Mouse (Mus musculus) Patski (cell line): Measurements from ENCODE around the gene Lrrc61. TPM values are rescaled to one million over a fixed set of nuclear protein-coding genes. Genes with fewer than 3 reads are reported as not detected.

Experiments
- ATAC-seq: fragments of 100-300 bp; one replicate; pipeline ENCODE4 v1.8.0; 2021
- CTCF ChIA-PET: fragments of 350-600 bp; sonication (Branson Sonifier 250); formaldehyde crosslinking; loops from one replicate; lab custom pipeline; 2022; ENCODE audit warnings: inconsistent platforms; lab: Charles Lee
- POLR2A ChIA-PET: fragments of 350-600 bp; sonication (Branson Sonifier 250); formaldehyde crosslinking; loops from one replicate; lab custom pipeline; 2022; ENCODE audit warnings: antibody characterized with exemption, inconsistent platforms; lab: Charles Lee
- DNase-seq: peaks from one replicate; pipeline ENCODE4 v3.0.0-alpha.2; 2011; ENCODE audit warnings: low read depth, low spot score
- H3K27me3 ChIP-seq: fragments of 371-371 bp; one replicate; pipeline ENCODE4 v1.5.1; 2021
- CTCF ChIP-seq: fragments of 100-300 bp; IDR thresholded peaks from one replicate; pipeline ENCODE4 v1.5.1; 2021
- in situ Hi-C: fragments of 300-500 bp; cut with MboI; formaldehyde crosslinking; loops from 3 replicates; pipeline ENCODE4 v1.11.1; 2018; ENCODE audit warnings: low pct_unique_long_range_greater_than_20kb, mixed read lengths
- polyA plus RNA-seq: library from polyadenylated mRNA; unstranded; gene quantifications from one replicate; pipeline ENCODE4 v1.2.3, GENCODE M21; 2021

The Lrrc61 gene
- polyA plus RNA-seq, 1 experiment from 2014 or later = 21.5 TPM

- TF ChIP-seq CTCF = no peak
- DNase-seq = no peak
- in situ Hi-C loops = no loop called here
- ChIA-PET CTCF (no interaction called here), POLR2A (interaction anchor here (1.3 kb wide), 1 partner anchor 30 kb away, joined by 5 read pairs; the partner anchor contains the start of gene AI854703)
- ATAC-seq = no peak
- no peaks in the 10 kb centered on the region for H3K27me3 ChIP-seq
Observed at GRCm38 (mm10) chr6:48597233-48597625, 42.6 kb downstream of the Lrrc61 start.

GRCm38 (mm10) chr6:48600594-48600993 is 46.0 kb downstream of the Lrrc61 start:
- H3K27me3 ChIP-seq = no peaks in the 10 kb centered on the region
- ChIA-PET CTCF (interaction anchor here (1.0 to 1.6 kb wide), 3 partner anchors 18 to 171 kb away, joined by 3 to 6 read pairs (median 3); partner anchors contain the start of gene Gimap8), POLR2A (interaction anchor here (0.5 to 3.2 kb wide), 4 partner anchors 27 to 157 kb away, joined by 3 to 13 read pairs (median 4); partner anchors contain the start of gene AI854703)
- in situ Hi-C loops = no loop called here
- TF ChIP-seq CTCF = no peak
- DNase-seq (no peak), ATAC-seq (no peak)

- in situ Hi-C loops = no loop called here
- CTCF ChIA-PET = interaction anchor here (0.9 to 1.6 kb wide), 6 partner anchors 8 to 170 kb away, joined by 3 to 6 read pairs (median 3); partner anchors contain the start of genes Gimap8, Gm44965 and Repin1
- ATAC-seq (peak; percentile 96), DNase-seq (no peak)
- no peaks in the 10 kb centered on the region for H3K27me3 ChIP-seq
- POLR2A ChIA-PET = interaction anchor here (0.5 to 3.2 kb wide), 8 partner anchors 10 to 660 kb away, joined by 3 to 15 read pairs (median 4); partner anchors contain the start of gene AI854703
- TF ChIP-seq CTCF = no peak
Observed at GRCm38 (mm10) chr6:48601271-48602079, 46.9 kb downstream of the Lrrc61 start, which contains the start of gene Zfp775. Zfp775 (plus strand) TSS chr6:48602063.

GRCm38 (mm10) chr6:48602080-48602741 is 47.6 kb downstream of the Lrrc61 start:
- CTCF ChIA-PET = interaction anchor here (0.9 to 1.6 kb wide), 7 partner anchors 9 to 169 kb away, joined by 3 to 4 read pairs (median 3); partner anchors contain the start of genes Gimap8, Gm44965 and Repin1
- in situ Hi-C loops = no loop called here

GRCm38 (mm10) chr6:48608124-48608523 is 53.5 kb downstream of the Lrrc61 start:
- in situ Hi-C loops = no loop called here
- TF ChIP-seq CTCF = no peak
- CTCF ChIA-PET = no interaction called here
- ATAC-seq = no peak
- POLR2A ChIA-PET = interaction anchor here (0.6 kb wide), 1 partner anchor 8 kb away, joined by 4 read pairs; no protein-coding TSS in a partner anchor
- DNase-seq = no peak
- no peaks in the 10 kb centered on the region for H3K27me3 ChIP-seq

More at GRCm38 (mm10) chr6:48602080-48602741, 47.6 kb downstream of the Lrrc61 start:
- POLR2A ChIA-PET = interaction anchor here (0.7 to 3.2 kb wide), 5 partner anchors 9 to 209 kb away, joined by 3 to 15 read pairs (median 4); partner anchors contain the start of gene AI854703
- TF ChIP-seq CTCF = no peak
- ATAC-seq (peak; percentile 37), DNase-seq (no peak)
- no peaks in the 10 kb centered on the region for H3K27me3 ChIP-seq

- no peak for TF ChIP-seq CTCF
- DNase-seq (no peak), ATAC-seq (no peak)
- H3K27me3 ChIP-seq = no peaks in the 10 kb centered on the region
- in situ Hi-C loops = no loop called here
- ChIA-PET POLR2A (no interaction called here), CTCF (interaction anchor here (1.0 kb wide), 1 partner anchor 37 kb away, joined by 3 read pairs; the partner anchor contains the start of gene Gimap8)
Observed at GRCm38 (mm10) chr6:48609512-48609911, 54.9 kb downstream of the Lrrc61 start.

GRCm38 (mm10) chr6:48610657-48611056 is 56.1 kb downstream of the Lrrc61 start:
- CTCF ChIA-PET = interaction anchor here (1.4 kb wide), 1 partner anchor 37 kb away, joined by 3 read pairs; the partner anchor contains the start of gene Gimap8
- ATAC-seq = no peak
- no peaks in the 10 kb centered on the region for H3K27me3 ChIP-seq
- TF ChIP-seq CTCF = no peak
- DNase-seq = no peak
- POLR2A ChIA-PET = interaction anchor here (0.6 to 2.4 kb wide), 2 partner anchors 8 to 17 kb away, joined by 3 to 15 read pairs; partner anchors contain the start of genes Gm44965, Repin1 and Zfp775
- in situ Hi-C loops = no loop called here

- no peaks in the 10 kb centered on the region for H3K27me3 ChIP-seq
- ATAC-seq (no peak), DNase-seq (no peak)
- POLR2A ChIA-PET = interaction anchor here (2.5 kb wide), 1 partner anchor 13 kb away, joined by 8 read pairs; the partner anchor contains the start of gene AI854703
- CTCF ChIA-PET = no interaction called here
- TF ChIP-seq CTCF = no peak
- in situ Hi-C loops = no loop called here
Observed at GRCm38 (mm10) chr6:48613464-48613863, 58.9 kb downstream of the Lrrc61 start.

- ATAC-seq (no peak), DNase-seq (no peak)
- no peaks in the 10 kb centered on the region for H3K27me3 ChIP-seq
- ChIA-PET POLR2A (interaction anchor here (2.5 kb wide), 1 partner anchor 12 kb away, joined by 8 read pairs; the partner anchor contains the start of gene AI854703), CTCF (no interaction called here)
- in situ Hi-C loops = no loop called here
- TF ChIP-seq CTCF = no peak
Observed at GRCm38 (mm10) chr6:48614756-48615155, 60.2 kb downstream of the Lrrc61 start.

- DNase-seq = no peak
- H3K27me3 ChIP-seq = no peaks in the 10 kb centered on the region
- no peak for ATAC-seq
- POLR2A ChIA-PET = interaction anchor here (1.1 kb wide), 1 partner anchor 17 kb away, joined by 3 read pairs; no protein-coding TSS in a partner anchor
- CTCF ChIA-PET = no interaction called here
- in situ Hi-C loops = no loop called here
- no peak for TF ChIP-seq CTCF
Observed at GRCm38 (mm10) chr6:48620031-48620430, 65.4 kb downstream of the Lrrc61 start.

Other genes starting within 250 kb of the Lrrc61 start
- 36.0 TPM for gene Krba1, start 159.2 kb upstream of the Lrrc61 start, polyA plus RNA-seq
- 30.7 TPM for gene Zfp467, start 109.0 kb upstream of the Lrrc61 start, polyA plus RNA-seq
- 0.05 TPM for gene Sspo, start 106.6 kb upstream of the Lrrc61 start, polyA plus RNA-seq
- gene Atp6v0e2, start 17.2 kb upstream of the Lrrc61 start, polyA plus RNA-seq = 97.0 TPM
- 0.22 TPM for gene Rarres2, start 18.0 kb downstream of the Lrrc61 start, polyA plus RNA-seq
- gene Gm45021, start 34.8 kb downstream of the Lrrc61 start, polyA plus RNA-seq = not detected
- 44.2 TPM for gene Repin1, start 39.1 kb downstream of the Lrrc61 start, polyA plus RNA-seq
- gene Gm44965, start 39.1 kb downstream of the Lrrc61 start, polyA plus RNA-seq = 0.62 TPM
- 8.7 TPM for gene Zfp775, start 47.3 kb downstream of the Lrrc61 start, polyA plus RNA-seq
- gene AI854703, start 72.0 kb downstream of the Lrrc61 start, polyA plus RNA-seq = 25.6 TPM
- gene Gimap8, start 92.4 kb downstream of the Lrrc61 start, polyA plus RNA-seq = 7.3 TPM
- gene Gimap9, start 121.3 kb downstream of the Lrrc61 start, polyA plus RNA-seq = 20.6 TPM
- 0.73 TPM for gene Gimap4, start 129.8 kb downstream of the Lrrc61 start, polyA plus RNA-seq
- not detected for gene Gimap6, start 153.4 kb downstream of the Lrrc61 start, polyA plus RNA-seq
- not detected for gene Gm28053, start 163.8 kb downstream of the Lrrc61 start, polyA plus RNA-seq
- not detected for gene Gimap7, start 163.8 kb downstream of the Lrrc61 start, polyA plus RNA-seq
- 0.04 TPM for gene Gimap1, start 184.3 kb downstream of the Lrrc61 start, polyA plus RNA-seq
- gene Gimap5, start 191.4 kb downstream of the Lrrc61 start, polyA plus RNA-seq = not detected
- not detected for gene Gimap3, start 216.1 kb downstream of the Lrrc61 start, polyA plus RNA-seq